Mouse (Mus musculus) liver, embryonic 14.5 days (tissue): ENCODE measurements around the gene Sh3glb1.

Source experiments
- CTCF ChIP-seq: IDR thresholded peaks from 2 replicates; pipeline ENCODE4 v1.5.1; 2016; ENCODE audit warnings: antibody characterized with exemption, low read depth, control low read depth
- EP300 ChIP-seq: IDR thresholded peaks from 2 replicates; pipeline ENCODE4 v1.6.1; 2016; ENCODE audit warnings: antibody characterized with exemption, low read depth

DNA sequence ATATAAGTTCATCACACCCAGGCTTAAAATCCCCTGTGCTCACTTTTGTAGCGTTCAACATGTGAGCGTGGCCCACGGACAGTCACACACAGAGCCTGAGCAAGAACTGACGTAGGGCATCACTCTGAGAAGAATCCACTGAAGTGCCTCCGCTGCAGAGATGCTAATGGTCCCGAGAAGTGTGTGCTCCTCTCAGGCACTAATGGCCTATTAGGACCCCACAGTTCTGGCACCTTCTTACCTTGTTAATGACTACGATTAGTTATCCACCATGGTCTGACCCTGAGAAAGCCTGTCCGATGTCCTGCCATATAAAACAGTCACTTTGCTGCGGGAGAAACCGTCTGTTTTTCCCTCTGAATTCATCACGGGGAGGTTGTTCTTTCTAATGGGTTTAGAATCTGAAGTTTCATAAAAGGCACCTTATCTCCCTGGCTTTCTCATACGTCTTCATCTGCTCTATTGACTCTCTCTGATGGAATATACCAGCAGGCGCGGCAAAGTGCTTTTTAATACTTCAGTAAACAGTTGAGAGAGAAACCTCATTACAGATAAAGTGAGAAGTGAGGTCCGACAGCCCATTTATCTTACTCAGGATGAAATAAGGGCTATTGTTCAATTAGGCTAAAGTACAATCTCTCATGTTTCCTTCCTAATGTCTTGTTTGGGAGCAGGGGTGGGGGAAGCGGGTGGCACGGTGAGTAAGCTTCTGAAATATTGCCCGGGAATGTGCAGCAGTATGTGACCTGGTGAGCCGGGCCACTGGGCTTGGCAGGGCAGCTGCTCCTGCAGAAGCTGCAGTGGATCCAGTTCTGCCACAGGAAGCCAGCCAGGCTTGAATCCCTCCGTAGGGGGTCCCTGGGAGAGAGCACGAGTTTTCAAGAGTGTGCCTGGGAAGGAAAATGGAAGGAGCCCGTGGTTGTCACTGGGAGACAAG lies 55.5 kb downstream of the Sh3glb1 start:
- TF ChIP-seq CTCF (no peak), EP300 (no peak)
